Mouse (Mus musculus) spleen, postnatal 14 days (tissue): ENCODE measurements around the gene Tha1.
A peak's percentile ranks its signal among the peaks of the same experiment; 100 is the strongest.

ENCODE experiments used
- DNase-seq, 2 experiments: peaks; one replicate each; pipeline ENCODE4 v3.0.0; 2021 to 2022; ENCODE audit warnings: low spot score in 2 of 2

Tha1 gene

DNA sequence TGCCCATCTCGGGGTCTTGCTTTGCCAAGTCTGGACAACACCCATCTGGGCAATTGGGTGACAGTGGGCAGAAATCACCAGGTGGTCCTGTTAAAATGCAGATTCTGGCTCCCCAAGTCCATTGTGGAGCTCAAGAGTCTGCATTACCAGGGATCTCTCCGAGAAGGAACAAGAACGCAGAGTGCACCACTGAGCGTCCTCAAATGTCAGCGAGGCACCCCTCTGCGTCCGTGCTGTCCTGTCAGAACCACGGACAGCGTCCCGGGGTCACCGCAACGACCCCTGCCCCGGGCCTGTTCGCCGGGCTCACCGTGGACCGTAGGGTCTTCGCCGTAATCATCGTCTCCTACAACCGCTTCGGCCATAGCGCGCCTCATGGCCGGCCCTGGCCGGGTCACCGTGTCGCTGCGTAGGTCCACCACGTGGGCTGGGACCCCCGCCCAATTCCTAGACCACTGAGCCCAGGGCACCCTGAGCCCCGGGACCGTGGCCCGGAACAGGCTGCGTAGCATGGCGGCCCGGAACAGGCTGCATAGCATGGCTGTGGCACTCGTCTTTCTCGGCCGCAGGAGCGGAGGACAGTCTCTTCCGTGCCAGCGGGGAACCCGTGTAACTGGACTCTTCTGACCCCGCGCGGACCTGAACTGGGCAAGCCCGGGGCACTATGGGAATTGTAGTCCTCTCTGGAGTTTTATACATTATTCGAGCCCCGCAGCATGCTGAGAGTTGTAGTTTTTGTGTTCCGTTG is at the start of gene Tha1:
TSS of gene Tha1 (minus strand) at position 621 of the 748 bp plus-strand sequence.
- DNase-seq = peak in 1 of 2 experiments; percentile 37

DNA sequence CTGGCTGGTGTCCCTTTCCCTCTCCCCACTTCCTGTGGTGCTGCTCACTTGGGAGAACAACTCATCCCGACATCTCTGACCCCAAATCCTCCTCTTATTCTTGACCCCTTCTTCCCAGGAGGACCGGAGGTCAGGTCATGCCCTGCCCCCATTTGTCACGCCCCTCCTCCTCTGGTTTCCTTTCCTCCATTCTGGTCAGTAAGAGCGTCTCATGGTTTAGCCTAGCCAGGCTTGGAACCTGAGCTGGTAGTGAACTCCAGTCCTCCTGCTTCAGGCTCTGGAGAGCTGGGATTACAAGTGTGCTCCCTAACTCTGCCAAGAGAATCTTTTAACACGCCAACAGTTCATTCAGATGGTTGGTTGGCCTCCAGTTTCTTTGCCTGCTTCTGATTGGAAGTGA is 45.9 kb upstream of the Tha1 start:
- DNase-seq = no peak

GRCm38 (mm10) chr11:117918541-117918940 is 45.3 kb upstream of the Tha1 start:
- DNase-seq = no peak

GRCm38 (mm10) chr11:117915837-117916236 is 42.6 kb upstream of the Tha1 start:
- no peak for DNase-seq

GRCm38 (mm10) chr11:117915341-117915740 is 42.1 kb upstream of the Tha1 start:
- no peak for DNase-seq

DNA sequence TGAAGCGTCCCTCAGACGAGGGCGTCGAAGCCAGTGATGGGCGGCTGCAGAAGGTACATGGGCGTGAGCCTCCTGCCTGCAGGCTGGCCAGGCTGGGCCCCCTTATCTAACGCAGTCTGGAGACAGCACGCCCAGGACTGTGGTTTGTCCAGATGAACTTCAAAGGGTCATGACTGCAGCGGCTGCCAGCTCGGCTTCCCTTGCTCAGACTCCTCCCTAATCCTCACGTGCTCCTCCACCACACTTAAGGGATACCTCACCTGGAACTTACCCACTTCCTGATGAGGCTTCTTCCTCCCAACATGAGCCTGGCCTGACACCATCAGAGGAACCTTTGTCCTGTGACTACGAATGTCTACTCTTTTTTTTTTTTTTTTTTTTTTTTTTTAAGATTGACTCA is 41.2 kb upstream of the Tha1 start:
- DNase-seq = no peak

DNA sequence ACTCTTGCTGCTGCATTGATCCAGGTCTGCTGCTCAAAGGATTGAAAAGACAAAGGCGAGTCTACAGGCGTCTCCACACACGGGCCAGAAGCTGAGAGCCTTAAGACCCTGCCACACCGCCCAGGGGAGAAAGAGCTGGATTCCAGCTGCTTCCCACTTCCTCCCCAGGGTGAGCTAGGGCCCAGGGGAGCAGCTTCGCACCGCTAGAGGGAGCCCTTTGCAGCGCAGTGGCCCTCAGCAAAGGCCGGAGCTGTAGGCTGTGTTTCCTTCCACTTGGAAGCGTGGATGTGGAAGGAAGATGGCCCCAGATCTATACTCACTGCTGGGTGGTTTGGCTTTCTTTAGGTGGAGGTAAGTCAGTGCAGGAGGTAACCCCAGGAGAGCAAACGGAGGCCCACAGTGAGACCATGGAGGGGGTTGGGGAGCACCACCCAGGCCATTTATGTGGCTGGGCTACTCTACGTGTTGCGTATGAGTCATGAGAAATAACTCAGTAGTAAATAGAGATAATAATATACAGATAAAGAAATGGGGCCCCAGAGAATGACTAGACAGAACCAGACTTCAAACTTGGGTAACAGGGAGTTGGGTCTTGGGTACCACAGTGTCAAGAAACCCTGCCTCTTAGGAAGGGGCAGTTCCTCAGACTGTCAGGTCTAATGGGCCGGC is 39.5 kb upstream of the Tha1 start:
- peak; percentile 40 to 70 for DNase-seq

- no peak for DNase-seq
Observed at GRCm38 (mm10) chr11:117909337-117909736, 36.1 kb upstream of the Tha1 start.

- no peak for DNase-seq
Observed at GRCm38 (mm10) chr11:117904442-117904841, 31.2 kb upstream of the Tha1 start.

DNA sequence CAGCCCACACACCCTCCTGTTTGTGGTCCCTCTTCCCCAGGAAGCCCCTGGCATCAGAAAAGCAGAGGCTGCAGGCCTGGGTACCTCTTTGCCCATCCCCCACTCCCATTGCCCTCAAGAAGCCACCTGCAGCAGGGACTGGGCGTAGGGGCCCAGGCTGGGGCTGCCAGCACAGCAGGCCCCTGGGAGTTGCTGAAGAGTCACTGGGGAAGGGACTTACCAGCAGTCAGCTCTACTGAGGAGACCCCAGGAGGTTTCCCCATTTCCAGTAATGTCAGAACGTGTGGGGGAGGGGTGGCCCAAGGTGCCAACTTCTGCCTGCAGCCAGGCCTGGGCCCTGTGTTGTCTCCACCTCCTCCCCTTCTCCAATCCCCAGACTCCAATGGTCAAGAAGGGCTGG is 29.0 kb upstream of the Tha1 start:
- DNase-seq = peak in 1 of 2 experiments; percentile 10

DNA sequence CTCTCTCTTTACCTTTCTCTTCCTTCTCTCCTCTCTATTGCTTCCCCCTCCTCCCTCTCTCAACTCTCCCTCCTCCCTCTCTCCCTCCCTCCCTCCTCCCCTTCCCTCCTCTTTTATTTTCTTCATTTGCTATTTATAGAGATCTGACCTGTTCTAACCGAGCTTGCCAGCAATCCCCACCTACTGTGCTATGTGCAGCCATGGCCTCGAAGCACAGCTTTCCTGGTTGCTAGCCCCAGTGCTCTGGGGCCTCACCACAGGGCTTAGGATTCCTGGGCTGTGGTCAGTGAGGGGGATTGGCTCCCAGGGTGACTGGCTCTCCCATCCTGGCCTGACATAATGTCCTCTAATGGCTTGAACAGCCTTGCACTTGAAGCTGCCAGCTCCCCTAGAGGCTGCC is 23.3 kb upstream of the Tha1 start:
- no peak for DNase-seq

DNA sequence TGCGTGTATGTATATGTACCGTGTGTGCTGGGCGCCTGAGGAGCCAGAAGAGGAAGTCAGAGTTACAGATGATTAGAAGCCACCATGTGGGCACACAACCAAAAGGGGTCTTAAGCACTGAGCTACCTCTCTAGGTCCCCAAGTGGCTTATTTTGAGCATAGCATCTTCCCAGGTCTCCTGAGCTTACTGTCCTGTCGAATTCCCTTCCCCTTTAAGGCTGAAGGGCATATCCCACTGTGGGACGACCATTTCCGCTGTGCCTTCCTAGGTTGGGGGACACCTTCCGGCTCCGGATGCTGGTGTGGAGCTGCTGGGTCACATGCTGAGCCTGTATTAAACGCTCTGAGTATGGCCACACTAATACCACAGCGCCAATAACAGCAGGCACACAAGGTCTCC is 21.4 kb upstream of the Tha1 start:
- no peak for DNase-seq

GRCm38 (mm10) chr11:117892199-117892598 is 18.9 kb upstream of the Tha1 start:
- peak in 1 of 2 experiments; percentile 36 for DNase-seq

DNA sequence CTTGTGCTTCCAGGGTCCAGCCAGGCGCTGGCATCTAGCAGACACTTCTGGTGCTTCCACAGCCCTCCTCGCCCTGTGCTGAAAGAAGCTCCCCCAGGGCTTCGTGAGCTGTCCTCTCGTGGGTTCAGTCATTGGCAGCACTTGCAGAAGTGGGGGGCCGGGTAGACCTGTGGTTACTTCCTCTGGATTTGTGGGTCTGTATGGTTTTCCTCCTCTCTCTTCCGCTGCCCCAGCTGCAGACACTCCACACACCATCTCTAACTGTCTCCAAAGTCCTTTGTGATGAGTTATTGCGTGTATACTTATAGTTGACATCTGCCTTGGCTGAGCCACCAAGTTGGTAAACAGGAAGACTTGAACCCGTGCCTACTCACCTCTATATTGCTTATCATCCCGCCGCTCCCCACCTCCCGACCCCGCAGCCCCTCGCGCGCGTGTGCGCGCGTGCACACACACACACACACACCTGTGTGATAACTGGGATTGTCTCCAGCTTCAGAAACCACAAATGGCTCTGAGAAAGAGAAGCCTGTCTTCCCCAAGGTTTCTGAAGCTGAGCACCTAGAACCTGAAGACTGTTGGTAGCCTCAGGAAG is 18.4 kb upstream of the Tha1 start:
- DNase-seq = no peak

DNA sequence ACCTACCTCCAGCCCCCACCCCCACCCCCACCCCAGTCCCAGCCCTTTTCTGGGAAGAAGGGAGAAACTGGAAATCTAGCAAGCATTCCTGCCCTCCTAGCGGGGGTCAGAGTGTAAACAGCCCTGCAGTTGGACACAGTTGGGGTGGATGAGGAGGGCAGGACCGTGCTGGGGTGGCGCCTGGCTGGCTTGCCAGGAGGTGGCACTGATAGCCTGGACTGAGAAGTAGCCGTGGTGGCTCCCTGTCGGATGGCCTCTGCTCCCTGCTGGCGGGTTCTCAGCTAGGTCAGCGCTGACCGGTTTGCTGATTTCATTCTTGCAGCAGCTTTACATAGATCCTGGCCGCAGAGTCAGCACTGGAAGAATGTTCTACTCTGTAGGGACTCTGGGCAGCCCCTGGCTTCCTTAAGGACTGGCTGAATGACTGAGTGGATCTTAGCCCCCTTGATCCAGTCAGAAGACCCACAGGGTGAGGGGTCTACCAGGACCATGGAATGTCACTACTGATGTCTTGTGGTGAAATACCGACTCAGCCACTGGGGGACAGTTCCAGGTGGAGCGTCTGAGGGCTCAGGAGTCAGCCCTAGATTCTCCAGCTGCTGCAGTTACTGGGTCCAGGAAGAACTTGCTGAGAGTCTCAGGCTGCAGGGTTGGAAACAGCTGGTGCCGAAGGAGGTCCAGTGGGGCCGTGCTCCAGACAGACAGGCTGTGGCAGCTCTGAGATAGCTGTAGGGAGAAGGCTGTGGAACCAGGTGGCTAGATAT is 17.4 kb upstream of the Tha1 start:
- no peak for DNase-seq

GRCm38 (mm10) chr11:117889887-117890340 is 16.6 kb upstream of the Tha1 start:
- DNase-seq = no peak

DNA sequence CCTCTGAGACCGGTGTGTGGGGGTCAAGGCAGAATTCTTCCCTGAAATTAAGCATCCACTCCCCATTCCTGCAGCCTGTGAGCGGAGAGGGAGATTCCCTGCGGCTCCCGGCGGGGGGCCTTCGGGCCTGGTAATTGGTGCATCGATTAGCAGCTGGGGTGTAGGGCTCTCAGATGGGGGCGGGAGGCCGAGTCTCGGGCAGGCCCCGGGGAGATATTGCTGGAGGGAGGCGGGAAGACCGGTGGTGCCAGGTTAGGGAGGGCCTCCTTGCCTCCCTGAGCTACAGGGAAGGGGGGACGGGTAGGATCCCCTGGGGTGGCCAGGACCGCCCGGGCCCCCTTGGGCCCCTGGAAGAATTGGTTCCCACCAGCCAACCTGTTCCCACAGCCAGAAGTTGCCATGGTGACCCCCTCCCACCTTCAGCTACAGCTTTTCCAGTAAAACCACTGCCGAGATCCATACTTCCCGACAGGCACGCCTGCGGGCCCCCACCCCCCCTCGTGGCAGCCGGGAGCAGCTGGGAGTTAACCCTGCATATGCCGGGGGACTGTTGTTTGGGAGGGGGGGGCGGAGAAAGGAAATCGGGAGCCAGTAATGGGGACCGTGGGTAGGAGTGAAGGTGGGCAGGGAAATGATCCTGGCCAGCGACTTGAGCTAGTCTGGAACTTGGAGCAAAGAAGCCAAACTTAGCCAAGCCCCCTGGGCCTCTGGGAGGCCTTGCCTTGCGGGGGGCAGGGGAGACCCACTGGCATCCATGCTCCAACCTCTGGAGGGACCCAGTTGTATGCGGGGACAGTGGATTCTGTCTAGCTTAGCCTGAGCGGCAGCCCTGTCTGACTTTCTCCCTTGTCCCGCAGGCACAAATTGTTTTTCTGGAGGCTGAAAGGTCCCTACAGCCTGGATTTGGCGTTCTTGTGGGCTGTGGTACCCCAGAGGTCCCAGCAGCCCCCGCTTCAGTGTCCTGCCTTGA is 15.9 kb upstream of the Tha1 start:
- DNase-seq = no peak

DNA sequence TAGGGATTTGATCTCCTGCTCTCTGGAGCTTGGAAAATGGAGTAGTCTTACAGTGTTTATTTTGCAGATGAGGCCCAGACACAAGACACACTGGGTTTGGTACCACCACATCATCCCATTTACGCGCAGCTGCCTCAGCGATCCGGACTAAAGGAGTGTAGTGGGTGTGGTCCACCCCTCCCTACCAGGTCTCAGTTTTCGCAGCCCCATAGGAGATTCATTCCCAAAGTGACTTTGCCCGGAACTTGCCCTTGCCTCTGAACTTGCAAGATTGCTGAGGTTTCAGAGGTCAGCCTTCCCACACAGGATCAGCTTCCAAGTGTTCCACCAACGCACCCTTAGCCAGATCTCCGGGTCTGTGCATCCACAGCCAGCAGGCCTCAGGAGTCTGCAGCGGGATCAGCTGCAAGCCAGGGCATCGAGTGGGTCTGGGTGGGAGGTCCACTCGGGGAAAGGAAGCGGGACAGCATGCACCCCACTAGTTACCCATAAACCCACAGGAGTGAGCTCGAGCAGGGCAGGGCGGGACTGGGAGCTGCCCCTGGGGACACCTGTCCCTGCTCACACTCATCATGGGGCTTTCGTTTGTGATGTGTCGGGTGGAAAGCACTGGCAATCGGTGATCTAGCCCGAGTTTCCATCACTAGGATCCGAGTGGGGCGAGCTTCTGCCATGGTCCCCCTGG is 15.0 kb upstream of the Tha1 start:
- no peak for DNase-seq

DNA sequence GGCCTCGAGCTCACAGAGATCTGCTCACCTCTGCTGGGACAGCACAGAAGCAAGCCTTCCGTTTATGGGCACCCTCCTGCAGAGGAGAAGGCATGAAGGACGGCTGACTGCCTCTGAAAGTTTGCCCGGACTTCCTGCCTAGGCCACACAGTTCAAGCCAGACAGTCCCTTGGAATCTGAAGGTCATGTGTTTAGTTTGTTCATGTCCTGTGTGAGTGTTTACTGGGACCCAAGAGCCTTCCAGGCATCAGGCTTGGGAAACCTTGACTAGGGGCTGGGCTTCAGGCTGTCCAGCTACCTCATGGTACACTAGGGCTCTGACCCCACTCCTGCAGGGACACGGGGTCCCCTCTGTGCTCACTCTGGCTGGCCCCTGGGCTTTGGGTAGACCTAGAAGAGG is 12.7 kb upstream of the Tha1 start:
- no peak for DNase-seq

- no peak for DNase-seq
Observed at GRCm38 (mm10) chr11:117882208-117882607, 8.9 kb upstream of the Tha1 start.
